Mouse (Mus musculus) right cerebral cortex, postnatal 10 days (tissue): ENCODE measurements at regions not wholly inside any gene's neighbourhood (a gene's known extent, or its start where the extent isn't known, plus 50 kb on each side); places are given as distances from the start of the nearest gene placed in this dataset.
A peak's percentile ranks its signal among the peaks of the same experiment; 100 is the strongest.

Experiments used
- DNase-seq, 2 experiments: peaks; one replicate each; pipeline ENCODE4 v3.0.0; 2021; ENCODE audit warnings: low spot score in 2 of 2

- peak; percentile 32 to 40 for DNase-seq
These were observed 566.6 kb upstream of the Gm21863 start for GRCm38 (mm10) chr12:19387706-19388105.
